ENCODE assay signal across 12 mouse cellular contexts in genomic region chr1:40002129-40002727, GRCm38 (mm10).
DNase-seq lines count a peak whose midpoint lies in the region; ATAC-seq lines count a peak whose summit lies in the region.
"Had no signal": no experiment of that assay in that cellular context is flagged by ENCODE, and none has a peak within 500 bp of the region (broad histone marks: within the 10 kb centered on the region; RNA-seq: fewer than 3 reads in every experiment).

No protein-coding gene starts in this region.

- H3K36me3 ChIP-seq in heart, embryonic 11.5 days (ENCODE audit: control insufficient read depth, insufficient read depth, low read length): peaks cover 39% of the 10 kb centered on the region
- H3K36me3 ChIP-seq in hindbrain, embryonic 12.5 days: peaks cover 91% of the 10 kb centered on the region

- peak; percentile 87 for DNase-seq in heart, adult 11 months
- DNase-seq in 3T3-L1 (ENCODE audit: low read depth, low spot score): peak; percentile 40
- DNase-seq in ES-CJ7 (ENCODE audit: low read depth, low spot score): peak; percentile 75
- DNase-seq in induced T-regulatory cell, adult 2 months (ENCODE audit: low read depth): peak; percentile 72
- no peak for DNase-seq in right cerebral cortex, postnatal 14 days
- DNase-seq in right cerebral cortex, adult 2 months (ENCODE audit: low spot score in 2 of 2): no peak
- DNase-seq: cerebellum, postnatal 25 days; kidney, adult 18-20 months; layer of hippocampus, postnatal 36 days had no signal

- no peaks in the 10 kb centered on the region for H3K27me3 ChIP-seq in heart, embryonic 11.5 days (ENCODE audit: control insufficient read depth, insufficient read depth, low read length)
- no peaks in the 10 kb centered on the region for H3K27me3 ChIP-seq in hindbrain, embryonic 12.5 days
- H3K27me3 ChIP-seq: heart, embryonic 12.5 days had no signal

- no peaks in the 10 kb centered on the region for H3K9me3 ChIP-seq in heart, embryonic 11.5 days (replicated peaks; ENCODE audit: control insufficient read depth, low read length)
- no peaks in the 10 kb centered on the region for H3K9me3 ChIP-seq in hindbrain, embryonic 12.5 days (replicated peaks)
- H3K9me3 ChIP-seq: heart, embryonic 12.5 days had no signal

- WGBS in heart, embryonic 11.5 days (ENCODE audit: insufficient replicate concordance): 71% methylated on average over 4 of the region's 4 CpGs
- WGBS in hindbrain, embryonic 12.5 days: 87% methylated on average over 4 of the region's 4 CpGs

- no peak overlapping the region for H3K4me2 ChIP-seq in heart, embryonic 11.5 days
- H3K4me2 ChIP-seq in hindbrain, embryonic 12.5 days (replicated peaks): no peak overlapping the region
- H3K4me2 ChIP-seq: heart, embryonic 12.5 days had no signal

- no peak for ATAC-seq in heart, embryonic 11.5 days (replicated peaks; ENCODE audit: insufficient number of reproducible peaks, low FRiP score, low TSS enrichment)
- ATAC-seq in hindbrain, embryonic 12.5 days (ENCODE audit: low FRiP score): no peak

- 0 out of 2 replicates have a peak, but pooled peaks cover 5% of the 10 kb centered on the region for H3K4me1 ChIP-seq in heart, embryonic 11.5 days (ENCODE audit: control insufficient read depth, insufficient read depth, low read length)
- H3K4me1 ChIP-seq in hindbrain, embryonic 12.5 days: no peaks in the 10 kb centered on the region

- H3K9ac ChIP-seq in heart, embryonic 11.5 days (ENCODE audit: low read depth, low read length): no peak overlapping the region
- no peak overlapping the region for H3K9ac ChIP-seq in hindbrain, embryonic 12.5 days
- H3K9ac ChIP-seq: heart, embryonic 12.5 days had no signal

- H3K27ac ChIP-seq in heart, embryonic 11.5 days (ENCODE audit: low read depth, low read length): no peak overlapping the region
- no peak overlapping the region for H3K27ac ChIP-seq in hindbrain, embryonic 12.5 days

- no peak overlapping the region for H3K4me3 ChIP-seq in heart, embryonic 11.5 days (ENCODE audit: low read depth, low read length)
- no peak overlapping the region for H3K4me3 ChIP-seq in hindbrain, embryonic 12.5 days
- H3K4me3 ChIP-seq: heart, embryonic 12.5 days had no signal

Comparison
In these comparisons a context has a peak if more than half of its experiments do, and no peak if none do; other contexts are left out.
1. DNase-seq: peak in heart, adult 11 months (single experiment), 3T3-L1 (single experiment), ES-CJ7 (single experiment) and induced T-regulatory cell, adult 2 months (single experiment); none in right cerebral cortex, postnatal 14 days (single experiment) and right cerebral cortex, adult 2 months (0 of 2).